Mouse (Mus musculus) bone marrow macrophage, adult 2 months (primary cell): ENCODE data around the gene Teddm3.

Experiments
- CTCF ChIP-seq: IDR thresholded peaks from 2 replicates; pipeline ENCODE4 v1.5.1; 2012; ENCODE audit warnings: low read depth, mild to moderate bottlenecking, low read length, moderate library complexity
- POLR2A ChIP-seq: IDR thresholded peaks from 2 replicates; pipeline ENCODE4 v1.6.1; 2012; ENCODE audit warnings: mild to moderate bottlenecking, low read depth, low read length, borderline replicate concordance

DNA sequence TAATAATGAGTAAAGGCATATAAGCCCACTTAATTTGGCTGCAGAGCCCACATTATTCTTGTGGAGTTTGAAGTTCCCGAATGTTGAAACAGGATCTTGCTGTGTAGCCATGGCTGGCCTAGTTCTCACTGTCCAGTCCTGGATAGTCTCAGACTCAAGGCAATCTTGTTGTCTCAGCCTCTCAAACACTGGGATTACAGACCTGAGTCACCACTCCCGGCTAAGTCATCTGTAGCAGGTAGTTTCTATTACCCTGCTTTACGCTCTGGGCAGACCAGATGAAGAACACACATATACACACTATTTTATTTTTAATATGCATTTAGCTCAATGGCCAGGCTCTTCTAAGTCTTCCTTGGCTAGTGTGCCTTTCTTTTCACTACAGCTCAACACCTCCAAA lies 42.8 kb upstream of the Teddm3 start:
- no peak for TF ChIP-seq POLR2A
- TF ChIP-seq CTCF = no peak
